Mouse (Mus musculus): Measurements from ENCODE around the gene Impg2. TPM values are rescaled to one million over a fixed set of nuclear protein-coding genes. Genes with fewer than 3 reads are reported as not detected.

The Impg2 gene
- total and polyA plus RNA-seq, 3 experiments = 0.01 to 0.04 TPM; not detected in 1

GRCm38 (mm10) chr16:56286076-56286475 is 82.0 kb downstream of the Impg2 start:
- DNase-seq (ENCODE audit: low read depth, low spot score) = no peak
- H3K36me3 ChIP-seq (ENCODE audit: control insufficient read depth in 1 of 2, insufficient read depth in 2 of 2, low read length in 2 of 2) = no peaks in the 10 kb centered on the region
- no peak overlapping the region for H3K9ac ChIP-seq (ENCODE audit: control insufficient read depth, low read depth, low read length, poor library complexity, severe bottlenecking)
- no peak overlapping the region for H3K27ac ChIP-seq (ENCODE audit: control insufficient read depth, low read depth, low read length)
- H3K79me2 ChIP-seq (ENCODE audit: control insufficient read depth, insufficient read depth, low read length, poor library complexity) = no peaks in the 10 kb centered on the region
- H3K4me3 ChIP-seq (ENCODE audit: control insufficient read depth in 1 of 2, insufficient read depth in 1 of 2, low read depth in 2 of 2, low read length in 2 of 2) = no peak overlapping the region
- no peaks in the 10 kb centered on the region for H3K4me1 ChIP-seq (ENCODE audit: control insufficient read depth in 1 of 2, insufficient read depth in 2 of 2, low read length in 2 of 2)
- no peak for TF ChIP-seq JUND (IDR thresholded peaks at IDR 0.05; ENCODE audit: low read depth, low read length)
- TF ChIP-seq BHLHE40 (IDR thresholded peaks at IDR 0.05; ENCODE audit: borderline replicate concordance, low read depth, low read length) = no peak
- TF ChIP-seq TAL1 (IDR thresholded peaks at IDR 0.05; ENCODE audit: low read length) = no peak
- TF ChIP-seq HCFC1 (IDR thresholded peaks at IDR 0.05; ENCODE audit: low read depth, low read length) = no peak
- no peak for TF ChIP-seq SIN3A (IDR thresholded peaks at IDR 0.05; ENCODE audit: low read length)
- TF ChIP-seq MAX (IDR thresholded peaks at IDR 0.05; ENCODE audit: low read length) = no peak
- TF ChIP-seq USF1 (IDR thresholded peaks at IDR 0.05; ENCODE audit: low read depth, low read length) = no peak
- no peak for TF ChIP-seq ELF1 (IDR thresholded peaks at IDR 0.05; ENCODE audit: low read depth, low read length)
- no peak for TF ChIP-seq USF2 (IDR thresholded peaks at IDR 0.05; ENCODE audit: borderline replicate concordance in 1 of 2, insufficient read depth in 1 of 2, low read depth in 1 of 2, low read length in 2 of 2)
- H3K27me3 ChIP-seq (ENCODE audit: control insufficient read depth in 1 of 2, insufficient read depth in 2 of 2, low read length in 2 of 2) = no peaks in the 10 kb centered on the region
- H3K9me3 ChIP-seq (replicated peaks; ENCODE audit: insufficient read depth, low read length) = no peaks in the 10 kb centered on the region

DNA sequence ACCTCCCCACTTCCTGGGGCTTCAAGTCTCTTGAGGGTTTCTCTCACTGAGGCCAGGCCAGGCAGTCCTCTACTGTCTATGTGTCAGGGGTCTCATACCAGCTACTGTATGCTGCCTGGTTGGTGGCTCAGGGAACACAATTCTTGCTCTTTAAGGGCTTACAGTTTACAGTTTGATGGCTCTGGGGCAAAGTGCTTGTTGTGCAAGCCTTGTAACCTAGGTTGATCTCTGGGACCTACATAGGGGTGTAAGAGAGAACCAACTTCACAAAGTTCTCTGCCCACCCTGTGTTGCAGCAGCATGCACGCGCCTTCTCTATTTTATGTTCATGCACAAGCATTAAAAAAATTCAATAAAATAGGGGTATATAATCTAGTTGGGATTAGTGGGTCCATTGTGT is 82.9 kb downstream of the Impg2 start:
- H3K79me2 ChIP-seq (ENCODE audit: control insufficient read depth, insufficient read depth, low read length, poor library complexity) = no peaks in the 10 kb centered on the region
- no peak overlapping the region for H3K9ac ChIP-seq (ENCODE audit: control insufficient read depth, low read depth, low read length, poor library complexity, severe bottlenecking)
- H3K4me1 ChIP-seq (ENCODE audit: control insufficient read depth in 1 of 2, insufficient read depth in 2 of 2, low read length in 2 of 2) = no peaks in the 10 kb centered on the region
- no peaks in the 10 kb centered on the region for H3K36me3 ChIP-seq (ENCODE audit: control insufficient read depth in 1 of 2, insufficient read depth in 2 of 2, low read length in 2 of 2)
- no peaks in the 10 kb centered on the region for H3K27me3 ChIP-seq (ENCODE audit: control insufficient read depth in 1 of 2, insufficient read depth in 2 of 2, low read length in 2 of 2)
- H3K4me3 ChIP-seq (ENCODE audit: control insufficient read depth in 1 of 2, insufficient read depth in 1 of 2, low read depth in 2 of 2, low read length in 2 of 2) = no peak overlapping the region
- no peak overlapping the region for H3K27ac ChIP-seq (ENCODE audit: control insufficient read depth, low read depth, low read length)
- no peaks in the 10 kb centered on the region for H3K9me3 ChIP-seq (replicated peaks; ENCODE audit: insufficient read depth, low read length)
- TF ChIP-seq ZMIZ1 (IDR thresholded peaks at IDR 0.05; ENCODE audit: low read depth, low read length) (no peak), BHLHE40 (IDR thresholded peaks at IDR 0.05; ENCODE audit: borderline replicate concordance, low read depth, low read length) (no peak), E2F4 (IDR thresholded peaks at IDR 0.05; ENCODE audit: borderline replicate concordance, low read depth, low read length) (no peak), ZNF384 (IDR thresholded peaks at IDR 0.05; ENCODE audit: low read depth, low read length) (no peak), KAT2A (conservative IDR thresholded peaks at IDR 0.05; ENCODE audit: low read depth, low read length) (no peak), MYC (IDR thresholded peaks at IDR 0.05; ENCODE audit: low read depth, low read length) (no peak), NRF1 (IDR thresholded peaks at IDR 0.05; ENCODE audit: insufficient read depth, low read depth, low read length, poor library complexity, severe bottlenecking) (no peak), USF1 (IDR thresholded peaks at IDR 0.05; ENCODE audit: low read depth, low read length) (no peak), CTCF (IDR thresholded peaks at IDR 0.05 in 2 of 3, conservative IDR thresholded peaks at IDR 0.05 in 1 of 3; ENCODE audit: control insufficient read depth in 1 of 3, insufficient read depth in 1 of 3, low read depth in 2 of 3, low read length in 3 of 3, poor library complexity in 1 of 3, severe bottlenecking in 1 of 3) (no peak), ZC3H11A (IDR thresholded peaks at IDR 0.05; ENCODE audit: low read depth, low read length) (no peak), SMC3 (IDR thresholded peaks at IDR 0.05; ENCODE audit: low read depth, low read length) (no peak), MYB (IDR thresholded peaks at IDR 0.05; ENCODE audit: low read depth, low read length) (no peak), POLR2A (IDR thresholded peaks at IDR 0.05; ENCODE audit: control insufficient read depth in 1 of 2, insufficient read depth in 1 of 2, low read depth in 1 of 2, low read length in 2 of 2, poor library complexity in 1 of 2) (no peak), SIN3A (IDR thresholded peaks at IDR 0.05; ENCODE audit: low read length) (no peak), CHD2 (IDR thresholded peaks at IDR 0.05; ENCODE audit: low read length) (no peak)
- no peak for DNase-seq (ENCODE audit: low read depth, low spot score)
